Mouse (Mus musculus) limb, embryonic 11.5 days (tissue): ENCODE data around the gene Cd300ld5. TPM values are rescaled to one million over a fixed set of nuclear protein-coding genes. Genes with fewer than 3 reads are reported as not detected.
A peak's percentile ranks its signal among the peaks of the same experiment; 100 is the strongest.
"Not testable (repeated sequence)": the region's sequence is repeated elsewhere in the genome, so short reads cannot be mapped to it uniquely, and the experiment has no call there.

ENCODE experiments used
- ATAC-seq: fragments of 200-750 bp; cut with Nextera tagmentation; 2 replicates; pipeline ENCODE4 v1.8.0; 2017; ENCODE audit warnings: low read depth; ENCODE audit not compliant: insufficient number of reproducible peaks, low FRiP score, low TSS enrichment
- DNase-seq: peaks from one replicate; pipeline ENCODE4 v3.0.0-alpha.2; 2015; ENCODE audit warnings: low spot score
- H3K27ac ChIP-seq: fragments of 300-500 bp; sonication (generic); replicated peaks from 2 replicates; pipeline ENCODE4 v1.5.1; 2014; ENCODE audit warnings: low read depth, mild to moderate bottlenecking, low read length
- H3K27me3 ChIP-seq: fragments of 300-500 bp; sonication (generic); 2 replicates; pipeline ENCODE4 v1.6.1; 2014; ENCODE audit warnings: mild to moderate bottlenecking, low read length, mixed read lengths; ENCODE audit not compliant: control insufficient read depth, insufficient read depth
- H3K36me3 ChIP-seq: fragments of 300-500 bp; sonication (generic); 2 replicates; pipeline ENCODE4 v1.6.1; 2014; ENCODE audit warnings: mild to moderate bottlenecking, low read length, moderate library complexity, mixed read lengths; ENCODE audit not compliant: control insufficient read depth, insufficient read depth
- H3K4me1 ChIP-seq: fragments of 300-500 bp; sonication (generic); 2 replicates; pipeline ENCODE4 v1.6.1; 2014; ENCODE audit warnings: low read length, mixed read lengths; ENCODE audit not compliant: control insufficient read depth, insufficient read depth
- H3K4me2 ChIP-seq: fragments of 300-500 bp; sonication (generic); 2 replicates; pipeline ENCODE4 v1.6.1; 2014; ENCODE audit warnings: low read depth, mild to moderate bottlenecking, moderate library complexity; ENCODE audit not compliant: severe bottlenecking
- H3K4me3 ChIP-seq: fragments of 300-500 bp; sonication (generic); 2 replicates; pipeline ENCODE4 v1.5.1; 2014; ENCODE audit warnings: low read depth, low read length
- H3K9ac ChIP-seq: fragments of 300-500 bp; sonication (generic); 2 replicates; pipeline ENCODE4 v1.6.1; 2014; ENCODE audit warnings: mild to moderate bottlenecking, low read length
- H3K9me3 ChIP-seq: fragments of 300-500 bp; sonication (generic); 2 replicates; pipeline ENCODE4 v1.6.1; 2016; ENCODE audit warnings: low read length; ENCODE audit not compliant: control insufficient read depth
- WGBS: fragments of 180-500 bp; shearing (Covaris S2); extraction: QIAGEN DNeasy Blood & Tissue Kit; methylation state at CpG from one replicate; pipeline ENCODE4 v1.1.7; 2014; 5-methylcytosine and 5-hydroxymethylcytosine counted together
- polyA plus RNA-seq: library from polyadenylated mRNA; unstranded; fragments of >200 nt; fragmentation: Nextera tagmentation; extraction: Ambion mirVana; gene quantifications from 2 replicates; pipeline ENCODE4 v1.2.1, GENCODE M21; 2014

The Cd300ld5 gene
- polyA plus RNA-seq = not detected in 2 replicates

DNA sequence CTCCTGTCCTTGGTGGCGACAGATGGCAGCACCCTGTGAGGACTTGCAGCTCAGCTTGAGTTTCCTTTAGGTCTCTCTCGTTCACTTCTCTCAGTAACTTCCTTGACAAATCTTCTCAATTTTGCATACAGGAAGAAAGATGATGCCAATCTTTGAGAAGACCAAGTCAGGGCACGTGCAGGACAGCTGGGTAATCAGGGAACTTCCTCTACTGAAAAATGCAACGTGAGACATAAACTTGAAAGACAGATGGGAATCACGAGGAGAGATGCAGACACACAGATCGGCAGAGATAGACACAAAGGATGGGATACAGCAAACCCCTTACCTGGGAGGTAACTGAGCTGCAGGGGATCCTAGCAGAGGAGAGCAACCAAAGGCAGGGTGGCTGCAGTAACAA is at the start of gene Cd300ld5:
Gene Cd300ld5 (minus strand): TSS at position 101 of the 400 bp plus-strand sequence.
- H3K9ac ChIP-seq, ATAC-seq, H3K4me1 ChIP-seq, H3K4me3 ChIP-seq, H3K9me3 ChIP-seq, H3K27me3 ChIP-seq, H3K4me2 ChIP-seq, DNase-seq, H3K27ac ChIP-seq, H3K36me3 ChIP-seq: not testable (repeated sequence)
- no CpG with 5 or more reads among the region's 6 CpGs for WGBS

DNA sequence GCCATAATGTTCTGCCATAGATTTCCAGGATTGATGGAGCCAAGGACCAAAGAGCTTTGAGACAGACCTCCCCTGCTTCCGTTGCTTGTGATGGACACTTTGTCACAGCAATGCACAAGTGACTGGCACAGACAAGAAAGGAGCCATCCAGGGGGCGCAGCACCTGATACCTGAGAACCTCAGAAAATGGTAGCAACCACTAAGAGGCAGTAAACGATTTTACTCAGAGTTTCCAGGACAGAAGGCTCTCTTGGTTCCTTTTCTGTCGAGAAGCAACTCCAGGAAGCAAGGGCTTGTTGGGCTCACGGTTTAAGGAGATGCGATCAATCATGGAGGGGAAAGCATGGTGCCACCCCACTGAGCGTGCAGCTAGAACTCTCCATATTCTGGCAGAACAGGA is 48.6 kb upstream of the Cd300ld5 start:
- no peak overlapping the region for H3K4me2 ChIP-seq
- no peak for ATAC-seq
- no peak overlapping the region for H3K4me3 ChIP-seq
- no peak overlapping the region for H3K27ac ChIP-seq
- DNase-seq = no peak
- peaks cover 3% of the 10 kb centered on the region for H3K27me3 ChIP-seq
- no peaks in the 10 kb centered on the region for H3K4me1 ChIP-seq
- no peak overlapping the region for H3K9ac ChIP-seq
- 54% methylated on average over 7 of the region's 7 CpGs for WGBS
- H3K36me3 ChIP-seq = no peaks in the 10 kb centered on the region
- no peaks in the 10 kb centered on the region for H3K9me3 ChIP-seq

DNA sequence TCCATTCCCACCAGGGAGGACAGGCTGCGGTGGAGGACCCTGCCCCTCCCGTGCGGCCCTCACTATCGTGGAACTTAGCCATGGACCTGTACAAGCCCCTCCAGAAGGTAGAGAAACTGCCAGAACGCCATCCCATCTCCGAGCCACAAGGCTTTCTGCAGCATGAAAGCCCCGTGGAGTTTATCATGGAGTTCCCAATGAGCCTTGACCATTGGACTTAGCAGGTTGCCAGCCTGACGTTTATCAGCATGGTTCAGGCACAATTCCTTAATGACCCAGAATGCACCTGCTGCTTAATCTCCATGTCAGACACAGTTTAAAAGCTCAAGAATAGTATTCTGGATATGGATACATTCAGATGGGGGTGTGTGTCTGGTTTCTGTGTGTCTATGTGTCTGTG is 47.5 kb upstream of the Cd300ld5 start:
- H3K9ac ChIP-seq = no peak overlapping the region
- WGBS = 72% methylated on average over 8 of the region's 8 CpGs
- no peaks in the 10 kb centered on the region for H3K27me3 ChIP-seq

DNA sequence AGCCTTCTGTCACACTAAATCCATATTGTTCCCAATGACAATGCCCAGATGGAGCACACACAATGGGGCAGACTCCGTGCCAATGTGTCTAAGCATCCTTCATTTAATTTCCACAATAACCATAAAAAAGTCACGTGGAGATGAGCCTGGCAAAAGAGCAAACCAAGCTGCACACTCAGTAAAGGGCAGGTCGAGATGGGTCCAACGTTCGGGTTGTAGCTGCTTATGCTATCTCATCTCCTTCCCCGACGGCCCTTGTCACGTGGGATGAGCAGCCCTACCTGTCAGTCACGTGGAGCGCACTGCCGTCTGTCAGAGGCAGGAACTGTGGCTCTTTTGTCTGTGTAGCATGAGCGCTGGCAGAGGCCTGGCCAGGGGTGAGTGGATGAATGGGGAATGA is 47.0 kb upstream of the Cd300ld5 start:
- H3K4me2 ChIP-seq = no peak overlapping the region
- H3K4me3 ChIP-seq = no peak overlapping the region
- no peak overlapping the region for H3K27ac ChIP-seq
- DNase-seq (no peak), ATAC-seq (no peak)
- H3K36me3 ChIP-seq = no peaks in the 10 kb centered on the region
- H3K9ac ChIP-seq = no peak overlapping the region
- no peaks in the 10 kb centered on the region for H3K27me3 ChIP-seq
- H3K4me1 ChIP-seq = no peaks in the 10 kb centered on the region
- 55% methylated on average over 12 of the region's 12 CpGs for WGBS
- no peaks in the 10 kb centered on the region for H3K9me3 ChIP-seq

More for the DNA sequence above, 47.5 kb upstream of the Cd300ld5 start:
- no peak overlapping the region for H3K4me2 ChIP-seq
- no peaks in the 10 kb centered on the region for H3K36me3 ChIP-seq
- H3K4me3 ChIP-seq = no peak overlapping the region
- no peaks in the 10 kb centered on the region for H3K4me1 ChIP-seq
- DNase-seq = no peak
- no peaks in the 10 kb centered on the region for H3K9me3 ChIP-seq
- no peak for ATAC-seq
- no peak overlapping the region for H3K27ac ChIP-seq

DNA sequence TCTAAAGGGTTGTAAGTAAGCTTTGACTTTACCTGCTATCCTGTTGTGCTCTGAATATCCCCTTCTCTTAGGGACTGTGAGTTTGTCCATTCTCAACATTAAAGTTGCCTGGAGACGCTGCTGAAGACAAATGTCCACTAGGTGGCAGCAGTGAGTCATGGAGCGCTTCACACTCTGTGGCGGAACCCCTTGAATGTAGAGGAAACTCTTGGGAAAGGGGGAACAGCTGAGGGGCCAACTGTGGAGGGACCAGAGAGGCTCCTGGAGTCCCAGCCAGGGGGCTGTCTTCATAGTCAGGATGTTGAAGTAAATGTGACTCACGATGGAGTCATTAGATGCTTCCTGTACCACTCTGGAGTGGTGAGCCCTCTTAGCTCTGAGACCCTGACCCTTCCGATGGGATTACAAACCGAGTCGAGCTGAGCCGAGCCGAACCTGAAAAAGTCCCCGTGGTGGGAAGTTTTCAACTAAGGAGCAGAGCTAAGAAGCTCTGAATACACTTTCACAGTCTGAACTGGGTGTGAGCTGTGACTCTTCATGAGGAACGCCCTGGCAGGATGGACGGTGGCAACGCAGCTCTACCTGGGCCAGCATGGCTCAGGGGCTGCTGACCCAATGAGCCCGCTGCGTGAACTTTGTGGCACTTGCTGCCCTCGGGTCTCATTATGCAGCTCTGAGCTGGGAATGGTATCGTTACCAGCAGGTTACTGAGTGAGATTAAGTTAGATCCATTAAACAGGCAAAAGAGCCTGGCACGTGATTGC is 46.0 kb upstream of the Cd300ld5 start:
- no peak for ATAC-seq
- H3K9ac ChIP-seq = no peak overlapping the region
- H3K36me3 ChIP-seq = no peaks in the 10 kb centered on the region
- no peaks in the 10 kb centered on the region for H3K4me1 ChIP-seq
- peak; percentile 89 for DNase-seq
- H3K4me2 ChIP-seq = no peak overlapping the region
- 47% methylated on average over 18 of the region's 18 CpGs for WGBS
- H3K4me3 ChIP-seq = no peak overlapping the region
- no peak overlapping the region for H3K27ac ChIP-seq
- no peaks in the 10 kb centered on the region for H3K27me3 ChIP-seq
- H3K9me3 ChIP-seq = no peaks in the 10 kb centered on the region

DNA sequence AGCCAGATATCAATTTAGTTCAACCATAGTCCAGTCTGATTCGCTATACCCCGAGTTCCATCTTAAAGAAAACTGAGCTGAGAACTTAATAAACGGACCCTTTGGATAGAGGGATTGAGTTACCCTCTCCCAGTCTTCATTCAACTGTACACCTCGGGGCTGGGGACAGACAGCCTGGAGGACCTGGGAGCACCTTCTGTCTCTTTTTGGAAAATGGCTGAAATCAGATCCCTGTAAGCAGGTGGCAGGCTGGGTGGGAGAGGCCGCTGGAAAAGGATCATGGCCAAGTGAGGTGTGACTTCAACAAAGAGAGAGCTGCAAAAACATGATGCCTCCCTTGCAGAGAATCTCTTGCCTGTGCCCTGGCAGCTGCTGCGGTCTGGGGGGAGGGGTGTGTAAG is 44.6 kb upstream of the Cd300ld5 start:
- H3K4me3 ChIP-seq = no peak overlapping the region
- no peak overlapping the region for H3K9ac ChIP-seq
- DNase-seq = no peak
- no peaks in the 10 kb centered on the region for H3K27me3 ChIP-seq
- H3K27ac ChIP-seq = no peak overlapping the region
- no peaks in the 10 kb centered on the region for H3K9me3 ChIP-seq
- WGBS = 69% methylated on average over 6 of the region's 6 CpGs
- no peak overlapping the region for H3K4me2 ChIP-seq
- no peak for ATAC-seq
- no peaks in the 10 kb centered on the region for H3K4me1 ChIP-seq
- H3K36me3 ChIP-seq = no peaks in the 10 kb centered on the region

DNA sequence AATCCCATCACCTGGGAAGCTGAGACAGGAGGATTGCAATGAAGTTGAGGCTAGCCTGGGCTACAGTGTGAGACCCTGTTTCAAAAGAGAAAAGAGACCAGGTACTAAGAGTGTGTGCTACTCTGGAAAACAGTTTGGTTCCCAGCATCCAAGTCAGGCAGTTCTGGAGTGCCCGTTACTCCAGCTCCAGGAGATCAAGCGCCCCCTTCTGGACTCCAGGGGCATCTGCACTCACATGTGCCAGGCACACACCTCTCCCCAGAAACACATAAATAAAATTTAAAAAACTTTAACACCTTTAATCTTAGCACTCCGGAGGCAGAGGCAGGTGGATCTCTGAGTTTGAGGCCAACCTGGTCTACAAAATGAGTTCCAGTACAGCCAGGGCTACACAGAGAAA is 43.8 kb upstream of the Cd300ld5 start:
- no peak overlapping the region for H3K4me3 ChIP-seq
- H3K9ac ChIP-seq = no peak overlapping the region
- no peak overlapping the region for H3K27ac ChIP-seq
- WGBS = 64% methylated on average over 3 of the region's 3 CpGs
- ATAC-seq (no peak), DNase-seq (no peak)
- no peak overlapping the region for H3K4me2 ChIP-seq
- no peaks in the 10 kb centered on the region for H3K9me3 ChIP-seq
- H3K27me3 ChIP-seq = no peaks in the 10 kb centered on the region
- no peaks in the 10 kb centered on the region for H3K4me1 ChIP-seq
- H3K36me3 ChIP-seq = no peaks in the 10 kb centered on the region

DNA sequence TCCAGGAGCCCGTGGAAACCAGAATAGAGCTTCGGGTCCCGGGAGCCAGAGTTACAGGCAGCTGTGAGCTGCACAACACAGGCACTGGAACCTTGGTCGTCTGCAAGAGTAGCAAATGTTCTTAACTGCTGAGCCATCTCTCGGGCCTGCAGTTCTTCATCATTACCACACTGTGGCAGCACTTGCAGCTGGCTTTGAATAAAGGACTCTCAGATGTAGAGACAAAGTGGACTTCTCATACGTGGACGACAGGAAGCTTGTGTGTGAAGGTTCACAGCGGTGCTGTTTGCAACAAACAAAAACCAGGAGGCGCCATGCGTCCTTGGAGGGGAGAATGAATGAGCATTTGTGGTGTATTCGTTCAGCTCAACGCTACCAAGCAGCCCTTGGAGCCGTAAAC is 43.3 kb upstream of the Cd300ld5 start:
- Histone ChIP-seq H3K4me2 (no peak overlapping the region), H3K4me3 (no peak overlapping the region), H3K9me3 (no peaks in the 10 kb centered on the region), H3K9ac (no peak overlapping the region), H3K27ac (no peak overlapping the region), H3K27me3 (no peaks in the 10 kb centered on the region), H3K4me1 (no peaks in the 10 kb centered on the region), H3K36me3 (no peaks in the 10 kb centered on the region)
- 36% methylated on average over 13 of the region's 13 CpGs for WGBS
- peak; percentile 66 for DNase-seq
- ATAC-seq = no peak

DNA sequence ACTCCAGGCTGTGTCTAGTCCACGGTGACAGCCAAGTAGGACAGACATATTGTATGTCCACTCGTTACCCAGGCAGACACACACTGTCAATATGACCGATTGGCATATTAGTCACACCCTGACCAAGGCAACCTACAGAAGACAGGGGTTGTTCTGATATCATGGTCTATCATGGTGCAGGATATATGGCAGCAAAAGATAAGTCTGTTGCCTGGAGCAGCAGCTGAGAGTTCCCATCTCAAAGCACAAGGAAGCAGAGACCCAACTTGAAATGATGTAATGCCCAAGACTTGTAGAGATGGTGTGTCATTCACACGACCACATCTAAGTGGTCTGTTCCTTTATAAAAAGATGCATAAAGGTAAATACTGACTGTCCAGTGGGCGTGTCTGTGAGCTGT is 41.1 kb upstream of the Cd300ld5 start:
- Histone ChIP-seq H3K36me3 (no peaks in the 10 kb centered on the region), H3K4me2 (no peak overlapping the region), H3K9me3 (no peaks in the 10 kb centered on the region), H3K4me1 (no peaks in the 10 kb centered on the region), H3K27me3 (no peaks in the 10 kb centered on the region), H3K4me3 (no peak overlapping the region), H3K27ac (no peak overlapping the region), H3K9ac (no peak overlapping the region)
- no peak for ATAC-seq
- no peak for DNase-seq
- 83% methylated on average over 5 of the region's 5 CpGs for WGBS
